Mouse (Mus musculus) inflammation-experienced regulatory T-cells, adult 6 months (primary cell): ENCODE results near the gene Dok3. TPM values are rescaled to one million over a fixed set of nuclear protein-coding genes. Genes with fewer than 3 reads are reported as not detected.
"Not testable (repeated sequence)": the region's sequence is repeated elsewhere in the genome, so short reads cannot be mapped to it uniquely, and the experiment has no call there.

Source experiments
- ATAC-seq: one replicate; pipeline ENCODE4 v1.8.0; 2017
- polyA plus RNA-seq, 3 experiments: library from polyadenylated mRNA; unstranded; fragments of 100-300 nt; shearing (Covaris generic); gene quantifications; one replicate each; pipeline ENCODE4 v1.2.1; 2017

Dok3 gene
- polyA plus RNA-seq = 1 to 10 TPM in 2 of 3 experiments, under 1 TPM in 1; 0.93 to 1.1 (median 1.1) TPM

DNA sequence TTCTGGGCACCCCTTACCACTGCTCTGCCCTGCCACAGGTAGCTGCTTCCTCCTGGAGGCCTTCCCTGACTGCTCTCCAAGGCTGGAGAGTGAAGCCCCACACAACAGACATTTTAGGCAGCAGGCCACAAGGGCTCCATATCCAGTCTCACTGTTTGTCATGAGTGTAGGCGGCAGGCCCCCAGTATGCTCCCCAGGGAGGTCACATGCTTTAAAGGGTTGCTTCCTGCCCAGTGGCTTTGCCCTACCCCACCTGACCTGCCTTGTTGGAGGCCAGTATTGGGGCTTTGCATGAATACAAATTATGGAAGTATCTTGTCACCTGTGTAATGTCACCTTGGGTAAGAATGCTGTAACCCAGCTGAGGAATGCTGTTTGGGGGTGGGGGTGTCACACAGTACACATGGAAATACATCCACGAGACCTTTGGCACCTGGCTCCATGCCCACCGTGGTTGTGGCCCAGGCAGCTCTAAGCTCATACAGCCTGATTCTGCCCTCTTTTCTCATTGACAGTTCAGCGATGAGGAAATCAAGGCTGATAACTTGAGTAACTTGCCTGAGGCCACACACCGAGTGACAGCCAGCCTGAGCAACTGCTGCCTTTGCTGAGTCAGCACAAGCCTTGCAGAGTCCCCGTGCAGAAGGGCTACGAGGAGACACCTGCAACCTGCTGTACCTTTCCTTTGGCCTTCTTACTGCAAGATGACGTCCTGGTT lies at the start of gene Dok3:
Gene Dok3 (minus strand): TSS at position 99 of the 718 bp plus-strand sequence.
- no peak for ATAC-seq

DNA sequence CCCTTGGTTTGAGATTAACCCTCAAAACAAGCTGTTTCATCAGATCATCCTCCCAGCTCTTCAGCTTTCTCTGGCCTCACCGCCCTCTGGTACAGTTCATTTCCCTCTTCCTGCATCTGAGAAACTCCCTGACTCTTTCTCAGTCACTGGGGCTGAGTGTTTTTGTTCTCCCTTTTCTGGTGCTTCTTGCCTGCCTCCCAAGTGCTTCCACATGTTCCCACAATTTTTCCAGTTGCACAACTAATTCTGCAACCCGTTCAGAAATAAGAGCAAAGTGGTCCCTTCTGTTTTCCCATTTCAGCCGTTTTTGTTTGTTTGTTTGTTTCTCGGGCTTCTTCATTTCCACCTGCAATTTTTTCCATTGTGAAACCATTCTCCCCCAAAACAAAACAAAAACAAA lies 49.0 kb upstream of the Dok3 start:
- no peak for ATAC-seq

DNA sequence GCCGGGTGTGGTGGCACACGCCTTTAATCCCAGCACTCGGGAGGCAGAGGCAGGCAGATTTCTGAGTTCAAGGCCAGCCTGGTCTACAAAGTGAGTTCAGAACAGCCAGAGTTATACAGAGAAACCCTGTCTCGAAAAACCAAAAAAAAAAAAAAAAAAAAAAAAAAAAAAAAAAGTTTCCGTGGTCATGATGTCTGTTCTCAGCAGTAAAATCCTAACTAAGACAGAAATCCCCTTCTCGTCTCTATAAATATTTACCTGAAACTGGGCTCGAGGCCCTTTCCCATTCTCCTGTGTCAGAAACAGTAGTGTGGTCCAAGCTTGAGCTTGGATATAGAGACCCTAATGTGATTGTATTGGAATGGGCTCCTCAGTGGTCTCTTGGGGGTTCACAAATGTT lies 47.8 kb upstream of the Dok3 start:
- not testable (repeated sequence) for ATAC-seq

DNA sequence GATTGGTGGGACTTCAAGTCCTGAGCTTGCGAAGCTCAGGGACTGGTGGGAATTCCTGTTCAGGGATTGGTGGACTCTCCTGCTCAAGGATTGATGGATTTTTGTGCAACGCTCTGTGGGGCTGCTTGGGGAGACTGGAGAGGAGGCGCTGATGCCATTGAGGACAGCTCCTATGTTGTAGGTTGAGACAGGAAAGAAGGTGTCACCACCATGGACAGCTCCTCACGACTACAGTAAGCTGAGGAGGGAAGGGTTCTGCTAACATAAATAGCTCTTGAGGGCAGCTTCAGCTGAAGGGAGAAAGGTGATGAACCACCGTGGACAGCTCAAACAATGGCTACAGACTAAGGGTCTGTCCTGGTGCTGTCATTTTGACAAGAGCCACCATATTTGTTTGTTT lies 46.8 kb upstream of the Dok3 start:
- no peak for ATAC-seq

DNA sequence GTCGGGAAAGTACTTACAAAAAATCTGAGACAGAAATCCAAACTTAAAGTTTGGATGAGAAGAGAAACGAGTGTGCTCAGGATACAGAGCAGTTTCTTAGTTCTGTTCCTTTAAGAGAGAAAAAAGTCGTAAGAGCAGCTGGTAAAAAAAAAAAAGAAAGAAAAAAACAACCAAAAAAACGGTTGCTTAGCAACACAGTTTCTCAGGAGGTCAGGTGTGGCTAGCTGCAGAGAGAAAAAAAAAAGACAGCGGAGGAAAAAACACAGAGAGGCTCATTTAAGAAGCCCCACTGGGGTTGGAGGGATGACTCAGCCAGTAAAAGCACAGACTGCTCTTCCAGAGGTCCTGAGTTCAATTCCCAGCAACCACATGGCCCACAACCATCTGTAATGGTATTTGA lies 45.2 kb upstream of the Dok3 start:
- ATAC-seq = no peak

DNA sequence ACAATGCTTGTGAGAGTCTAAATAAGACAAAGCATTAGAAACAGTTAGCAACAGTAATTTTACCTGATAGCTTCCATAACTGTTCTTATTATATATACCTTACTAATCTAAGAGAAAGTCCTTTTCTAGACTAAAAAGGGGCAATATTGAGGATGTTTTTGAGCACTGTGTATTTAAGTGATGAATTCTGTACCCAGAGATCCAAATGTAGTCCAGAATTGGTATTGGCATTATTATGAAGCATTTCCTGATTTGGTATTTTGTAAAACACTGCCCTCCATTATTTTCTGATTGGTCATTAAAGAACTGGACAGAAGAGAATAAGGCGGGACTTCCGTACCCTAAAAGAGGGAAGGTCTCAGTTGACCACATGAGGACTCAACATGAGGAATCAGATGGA lies 44.3 kb upstream of the Dok3 start, which contains the start of gene Tmed9:
Gene Tmed9 (plus strand): TSS at position 301 of the 400 bp plus-strand sequence.
- no peak for ATAC-seq

DNA sequence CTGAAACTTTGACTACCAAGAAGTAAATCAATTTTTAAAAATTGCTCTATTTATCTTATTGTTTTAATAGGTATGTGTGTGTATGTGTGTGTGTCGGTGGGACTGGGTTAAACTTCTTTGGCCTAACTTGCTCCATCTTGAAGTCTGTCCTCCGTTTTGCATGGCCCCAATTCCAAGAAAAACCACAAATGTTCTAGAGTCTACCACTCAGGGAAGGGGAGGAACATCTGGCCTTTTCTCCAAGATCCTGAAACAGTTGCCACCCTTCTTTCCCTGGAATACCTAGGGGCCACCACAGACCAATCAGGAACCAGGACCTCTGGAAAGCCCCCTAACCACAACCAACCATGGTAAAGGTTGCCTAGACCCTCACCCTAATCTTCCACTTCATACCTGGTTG lies 42.9 kb upstream of the Dok3 start:
- no peak for ATAC-seq

DNA sequence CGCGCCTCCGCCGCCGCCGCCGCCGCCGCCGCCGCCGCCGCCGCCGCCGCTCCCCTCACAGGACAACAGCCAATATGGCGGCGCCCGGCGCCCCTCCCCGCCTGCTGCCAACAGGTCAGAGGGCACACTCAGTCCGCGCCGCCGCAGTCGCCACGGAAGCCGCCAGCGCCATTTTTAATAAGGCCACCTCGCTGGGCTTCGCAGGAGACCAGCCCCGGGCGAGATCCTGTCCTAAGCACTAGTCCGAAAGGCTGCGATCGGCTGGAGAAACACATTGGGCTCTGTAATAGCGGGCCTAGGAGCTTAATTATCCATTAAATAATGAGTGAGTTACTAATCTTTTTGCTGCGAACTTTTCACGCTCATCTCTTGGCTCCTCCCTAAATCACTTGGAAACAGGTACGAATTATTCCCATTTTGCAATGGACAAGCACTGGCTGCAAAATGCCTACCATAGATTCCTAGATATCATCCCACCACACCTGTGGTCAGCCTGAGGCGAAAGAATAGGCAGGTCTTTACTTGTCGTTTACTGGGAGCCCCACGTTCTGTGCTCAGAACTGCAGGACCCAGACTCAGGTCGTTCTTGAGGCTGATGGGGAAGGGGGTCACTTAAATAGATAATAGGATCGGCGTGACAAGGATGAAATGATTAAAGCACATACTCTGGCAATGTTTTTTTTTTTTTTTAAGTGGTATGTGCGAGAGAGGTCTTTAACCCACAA lies 42.1 kb upstream of the Dok3 start, which contains the start of gene Fam193b:
Gene Fam193b (minus strand): TSS at position 94 of the 725 bp plus-strand sequence.
- ATAC-seq = peak; percentile 90

DNA sequence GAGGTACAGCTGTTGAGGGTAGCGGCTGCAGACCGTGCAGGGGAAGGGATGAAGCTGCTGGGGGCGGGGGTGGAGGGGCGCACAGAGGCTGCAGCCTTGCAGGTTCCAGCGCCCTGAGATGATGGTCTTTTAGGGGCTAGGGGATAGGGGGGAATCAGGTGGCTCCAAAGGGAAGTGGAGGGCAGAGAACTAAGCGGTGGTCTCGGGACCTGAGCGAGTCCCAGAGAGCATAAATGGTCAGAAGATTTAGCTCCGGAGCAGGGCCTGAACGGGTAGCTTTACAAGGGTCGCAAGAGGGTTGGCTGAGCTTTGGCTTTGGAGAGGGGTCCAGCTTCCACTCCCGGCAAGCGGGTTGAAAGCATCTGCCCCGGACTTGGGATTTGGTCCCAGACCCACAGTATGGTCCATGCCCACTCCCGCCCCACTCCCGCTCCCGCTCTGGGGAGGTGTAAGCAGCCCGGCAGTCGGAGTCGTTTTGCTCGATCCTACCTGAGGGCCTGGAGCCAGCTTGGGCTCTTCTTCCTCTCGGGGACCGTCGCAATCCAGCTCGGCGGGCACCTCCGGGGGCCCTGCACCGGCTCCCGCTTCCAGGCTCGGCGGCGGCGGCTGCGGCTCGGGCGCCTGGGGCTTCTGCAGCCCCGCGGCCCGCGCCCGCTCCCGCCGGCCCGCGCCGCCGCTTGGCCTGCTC lies 41.3 kb upstream of the Dok3 start:
- ATAC-seq = peak; percentile 9

DNA sequence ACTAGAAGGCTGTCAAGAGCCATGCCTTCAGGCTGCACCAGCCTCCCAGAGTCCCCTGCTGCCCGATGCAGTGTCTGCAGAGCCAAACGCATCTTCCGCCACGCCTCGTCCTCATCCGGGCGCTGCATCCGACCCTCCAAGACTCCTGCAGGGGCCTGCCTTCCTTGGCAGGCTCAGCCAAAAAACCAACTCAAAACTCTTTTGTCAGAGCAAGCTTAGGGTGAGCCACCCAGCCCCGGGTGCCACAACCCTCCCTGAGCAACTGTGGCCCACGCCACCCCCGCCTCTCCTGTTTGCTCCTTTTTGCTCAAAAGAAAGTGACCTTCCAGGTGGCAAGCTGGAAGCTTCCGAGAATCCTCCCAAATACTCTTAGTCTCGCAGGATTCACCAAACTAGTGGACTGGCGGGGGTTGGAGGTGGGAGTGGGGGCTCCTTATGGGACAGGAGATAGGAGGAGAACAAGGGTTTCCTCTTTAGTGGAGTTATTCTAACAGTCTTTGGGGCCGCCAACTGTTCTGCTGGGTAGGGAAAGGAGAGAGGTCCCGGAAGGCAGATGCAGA lies 40.7 kb upstream of the Dok3 start:
- ATAC-seq = no peak

DNA sequence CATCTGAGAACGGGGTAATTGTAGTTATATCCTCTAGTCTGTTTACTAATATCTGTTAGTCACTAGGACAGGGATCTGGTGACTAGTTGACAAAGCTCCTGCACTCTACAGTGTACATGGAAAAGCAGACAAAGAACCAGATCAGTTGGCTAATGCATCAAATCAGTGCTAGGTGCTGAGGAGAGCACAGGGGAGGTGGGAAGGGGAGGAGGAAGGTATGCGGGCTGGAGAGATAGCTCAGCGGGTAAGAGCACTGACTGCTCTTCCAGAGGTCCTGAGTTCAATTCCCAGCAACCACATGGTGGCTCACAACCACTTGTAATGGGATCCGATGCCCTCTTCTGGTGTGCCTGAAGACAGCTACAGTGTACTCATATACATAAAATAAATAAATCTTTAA lies 39.4 kb upstream of the Dok3 start:
- not testable (repeated sequence) for ATAC-seq

DNA sequence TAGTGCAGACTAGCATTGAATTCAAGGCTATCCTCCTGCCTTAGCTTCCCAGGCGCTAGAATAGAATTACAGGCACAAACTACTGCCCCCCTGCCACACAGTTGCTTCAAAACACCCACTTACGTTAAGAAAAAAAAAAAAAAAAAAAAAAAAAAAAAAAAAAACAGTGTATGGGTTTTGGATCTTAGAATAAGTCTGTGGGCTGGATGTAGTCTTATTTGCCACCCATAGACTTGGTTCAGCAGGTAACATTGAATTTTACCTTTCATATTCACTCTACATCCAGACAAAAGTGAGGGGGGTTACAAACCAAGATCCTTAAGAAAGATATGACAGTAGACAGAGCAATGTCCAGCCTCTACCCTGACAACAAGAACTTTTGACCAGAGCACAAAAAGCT lies 38.9 kb upstream of the Dok3 start:
- ATAC-seq = no peak

DNA sequence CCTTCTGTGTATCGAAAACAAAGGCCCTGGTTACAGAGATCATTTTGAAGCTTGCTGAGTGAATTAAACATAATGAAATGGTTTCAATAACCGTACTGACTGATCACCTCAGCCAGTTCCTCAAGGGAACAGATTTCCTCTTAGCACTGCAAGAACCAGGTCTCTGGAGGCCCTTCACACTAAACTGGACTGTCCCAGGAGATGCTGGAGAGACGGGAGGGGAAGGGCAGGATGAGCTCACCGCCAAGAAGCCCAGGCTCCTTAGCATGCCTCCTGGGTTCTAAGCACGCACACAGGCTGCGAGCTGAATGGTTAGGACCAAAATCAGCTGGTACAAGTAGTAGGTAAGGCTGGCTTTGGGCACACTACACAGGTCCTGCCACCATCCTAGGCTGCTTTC lies 37.9 kb upstream of the Dok3 start:
- ATAC-seq = no peak

DNA sequence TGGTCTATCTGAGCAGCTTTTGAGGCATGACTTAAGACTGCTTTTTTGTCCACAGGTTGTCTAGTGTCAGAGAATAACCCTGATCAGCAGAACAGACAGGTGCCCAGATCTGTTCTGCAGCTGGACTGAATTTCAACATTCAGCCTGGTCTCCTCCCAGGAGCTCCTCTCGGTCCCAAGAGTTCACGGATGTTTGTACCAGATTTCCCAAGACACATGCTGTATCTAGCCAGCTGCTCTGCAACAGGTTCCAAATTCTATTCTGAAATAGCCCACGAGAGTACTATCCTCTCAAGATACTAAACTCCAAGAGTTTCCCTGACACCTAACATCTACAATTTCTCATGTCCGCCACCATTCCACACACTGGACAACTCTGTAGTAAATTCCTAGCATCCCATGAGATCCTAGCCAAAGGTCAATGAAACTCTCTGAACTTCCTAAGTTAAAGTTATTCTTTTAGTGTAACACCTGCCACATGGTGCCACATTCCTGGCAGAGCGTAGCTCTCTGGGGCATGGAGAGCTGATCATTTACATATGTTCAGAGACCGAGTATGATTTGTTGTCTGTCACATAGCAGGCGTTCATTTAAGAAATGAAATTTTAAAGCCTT lies 34.3 kb upstream of the Dok3 start:
- no peak for ATAC-seq

DNA sequence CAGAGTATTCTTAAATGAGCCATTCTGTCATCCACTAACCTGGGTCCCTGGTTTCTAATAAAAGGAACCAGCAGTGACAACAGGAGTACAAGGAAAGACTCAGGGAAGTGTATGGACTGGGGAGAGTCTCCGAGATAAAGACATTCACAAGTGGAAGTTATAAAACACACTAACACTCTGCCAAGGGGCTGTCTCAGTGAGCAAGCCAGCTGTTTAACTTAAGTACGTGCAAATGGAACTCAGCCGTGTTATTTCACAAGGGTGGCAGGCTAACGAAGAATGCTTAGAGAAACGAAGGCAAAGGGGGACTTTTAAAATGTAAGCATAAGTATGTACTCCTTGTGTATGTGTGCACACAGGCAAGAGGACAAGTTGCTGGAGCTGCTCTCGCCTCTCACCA lies 28.4 kb upstream of the Dok3 start:
- no peak for ATAC-seq

DNA sequence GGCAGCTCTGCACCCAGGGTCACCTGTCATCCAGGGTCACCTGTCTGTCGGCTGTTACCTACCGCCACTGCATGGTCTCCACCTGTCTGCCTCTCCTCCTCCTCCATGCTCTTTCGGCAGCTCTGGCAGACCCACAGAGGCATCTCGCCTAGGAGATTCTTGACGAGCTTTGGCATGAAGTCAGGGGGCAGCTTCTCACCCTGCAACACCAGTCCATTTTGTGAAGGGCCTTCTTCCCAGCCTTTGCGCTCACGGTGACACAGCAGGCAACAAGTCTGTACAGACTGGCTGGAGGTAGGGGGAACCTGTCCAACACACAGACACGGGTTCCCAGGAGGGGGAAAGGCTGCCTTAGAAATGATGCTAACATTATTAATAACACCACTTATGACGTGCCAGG lies 26.8 kb upstream of the Dok3 start:
- no peak for ATAC-seq

DNA sequence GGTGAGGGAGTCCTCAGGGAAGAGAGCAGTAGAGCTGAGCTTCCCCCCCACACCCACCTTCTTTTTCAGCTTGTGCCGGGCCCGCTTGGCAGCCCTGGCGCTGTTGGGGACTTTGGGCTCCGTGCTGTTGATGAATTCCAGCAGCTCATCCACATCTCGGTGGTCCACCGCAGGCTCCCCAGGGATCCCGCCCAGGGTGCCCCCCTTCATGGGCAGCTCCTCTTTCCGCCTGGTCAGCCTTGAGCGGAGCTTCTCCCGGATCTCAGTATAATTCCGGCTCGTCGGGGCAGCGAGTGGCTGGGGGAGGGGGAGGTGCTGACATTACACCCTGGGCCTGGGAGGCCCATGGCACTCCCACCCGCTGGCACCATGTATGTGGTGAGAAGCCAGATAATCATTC lies 20.0 kb upstream of the Dok3 start:
- ATAC-seq = no peak

DNA sequence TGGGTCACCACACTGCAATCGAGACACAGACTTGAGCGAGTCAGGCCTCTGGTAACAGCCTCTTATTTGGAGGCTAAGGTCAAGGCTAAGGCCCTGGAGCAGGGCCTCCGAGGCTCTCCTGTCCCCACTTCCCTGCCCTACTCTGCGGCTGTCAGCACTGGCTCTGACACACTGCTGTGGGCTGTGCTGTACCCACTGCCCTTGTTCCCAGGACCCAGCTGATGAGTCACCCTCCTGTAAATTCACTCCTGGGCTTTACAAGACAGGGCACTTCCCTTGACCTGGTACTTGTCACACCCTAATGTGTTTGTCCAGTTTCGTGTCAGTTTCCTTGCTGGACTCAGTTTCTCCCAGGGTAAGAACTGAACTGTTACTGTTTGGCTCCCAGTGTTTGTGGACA lies 19.3 kb upstream of the Dok3 start:
- no peak for ATAC-seq

DNA sequence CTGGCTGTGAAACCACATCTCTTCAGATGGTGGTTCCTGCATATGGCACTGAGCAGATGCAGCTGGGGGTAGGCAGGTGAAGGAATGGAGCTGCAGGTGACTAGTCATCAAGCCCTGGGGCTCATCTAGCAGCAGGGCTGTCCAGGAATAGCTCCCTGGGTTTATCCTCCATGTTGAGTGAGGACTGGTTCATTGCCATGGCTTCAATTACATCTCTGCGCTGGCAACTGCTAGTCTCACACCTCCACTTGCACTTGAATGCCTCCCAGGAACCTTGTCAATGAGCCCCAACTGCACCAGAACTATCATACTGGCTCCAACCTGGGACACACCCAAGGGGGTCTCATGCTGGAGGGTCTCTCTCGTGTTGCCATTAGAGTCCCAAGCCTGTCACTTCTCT lies 18.8 kb upstream of the Dok3 start:
- no peak for ATAC-seq

DNA sequence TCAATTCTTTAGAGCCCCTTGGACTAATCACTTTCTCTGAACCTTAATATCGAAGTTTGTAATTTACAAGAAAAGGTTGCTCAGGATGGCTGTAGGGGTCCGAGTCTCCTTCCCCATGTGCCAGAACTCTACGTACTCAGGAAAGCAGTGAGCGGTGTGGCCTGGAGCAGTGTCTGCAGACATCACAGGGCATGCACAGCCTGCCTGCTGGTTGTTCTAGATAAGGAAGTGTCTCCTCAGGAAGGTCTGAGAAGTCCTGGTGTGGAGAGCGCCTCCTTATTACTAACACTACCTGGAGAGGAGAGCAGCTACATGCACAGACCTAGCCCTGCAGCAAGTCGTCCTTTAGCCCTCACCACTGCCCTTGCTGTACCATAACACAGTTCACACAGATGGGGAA lies 15.7 kb upstream of the Dok3 start:
- ATAC-seq = no peak

DNA sequence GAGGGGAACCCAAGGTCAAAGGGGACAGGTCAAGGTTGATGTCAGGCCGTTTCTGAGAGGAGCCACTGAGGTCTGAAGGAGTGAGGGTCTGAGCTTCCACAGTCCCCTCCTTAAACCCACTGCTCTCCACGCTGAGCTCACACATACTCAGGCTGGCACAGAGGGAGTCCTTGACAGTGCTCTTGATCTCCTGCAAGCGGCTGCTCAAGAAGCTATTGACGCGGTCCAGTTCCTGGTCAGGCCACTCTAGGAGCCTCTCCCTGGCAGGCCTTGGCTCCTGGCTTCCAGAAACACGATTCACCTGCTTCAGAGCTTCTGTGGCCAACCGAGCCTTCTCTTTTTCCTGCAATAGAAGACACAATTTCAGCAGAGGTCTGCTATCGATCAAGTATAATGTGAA lies 14.4 kb upstream of the Dok3 start:
- no peak for ATAC-seq

DNA sequence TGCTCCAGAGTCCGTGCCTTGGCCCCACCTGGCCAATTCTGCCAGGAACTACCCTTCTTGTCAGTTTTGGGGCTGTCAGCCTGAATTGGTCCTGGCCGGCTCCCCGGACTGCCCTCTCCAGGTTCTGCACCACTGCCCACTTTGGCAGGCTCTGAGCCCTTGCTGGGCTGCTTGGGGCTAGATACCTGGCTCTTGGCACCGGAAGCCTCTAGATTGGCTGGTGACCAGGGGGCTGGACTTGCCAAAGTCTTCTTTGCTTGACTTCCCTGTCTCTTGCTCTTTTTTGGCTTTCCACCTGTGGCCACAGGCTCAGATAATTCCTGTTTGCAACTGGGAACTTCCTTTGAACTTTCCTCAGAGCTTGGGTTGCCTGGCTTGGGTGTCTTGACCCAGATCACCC lies 13.8 kb upstream of the Dok3 start:
- ATAC-seq = no peak

DNA sequence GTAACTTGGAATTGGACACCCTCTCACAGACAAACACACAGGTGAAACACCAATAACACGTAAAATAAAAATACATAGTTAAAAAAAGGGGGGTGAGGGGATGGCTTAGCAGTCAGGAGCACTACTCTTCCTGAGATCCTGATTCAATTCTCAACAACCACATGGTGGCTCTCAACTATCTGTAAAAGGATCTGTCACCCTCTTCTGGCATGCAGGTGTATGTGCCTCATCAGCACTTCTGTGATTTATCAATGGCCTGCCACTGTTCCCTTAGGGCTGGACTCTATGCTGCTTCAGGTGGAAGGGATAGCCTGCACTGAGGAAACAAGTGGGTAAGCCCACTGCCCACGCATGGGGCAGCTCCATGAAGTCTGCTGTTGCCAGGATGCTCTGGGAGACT lies 11.8 kb upstream of the Dok3 start:
- ATAC-seq = no peak
